Mouse (Mus musculus) left cerebral cortex, postnatal 4 days (tissue): ENCODE data around the gene Slc8a1. TPM values are rescaled to one million over a fixed set of nuclear protein-coding genes. Genes with fewer than 3 reads are reported as not detected.

ENCODE experiments used
- DNase-seq: peaks from one replicate; pipeline ENCODE4 v3.0.0-alpha.2; 2022
- intact Hi-C: fragments of 180-260 bp; cut with DNase I; formaldehyde crosslinking; loops from one replicate; pipeline ENCODE4 v1.15.1; 2025
- total RNA-seq, 2 experiments: library from RNA; stranded (reverse); gene quantifications; 2 replicates each; pipeline ENCODE4 v1.2.3; 2021

Slc8a1 gene
- total RNA-seq, 2 experiments from 2014 or later, result 319 TPM

DNA sequence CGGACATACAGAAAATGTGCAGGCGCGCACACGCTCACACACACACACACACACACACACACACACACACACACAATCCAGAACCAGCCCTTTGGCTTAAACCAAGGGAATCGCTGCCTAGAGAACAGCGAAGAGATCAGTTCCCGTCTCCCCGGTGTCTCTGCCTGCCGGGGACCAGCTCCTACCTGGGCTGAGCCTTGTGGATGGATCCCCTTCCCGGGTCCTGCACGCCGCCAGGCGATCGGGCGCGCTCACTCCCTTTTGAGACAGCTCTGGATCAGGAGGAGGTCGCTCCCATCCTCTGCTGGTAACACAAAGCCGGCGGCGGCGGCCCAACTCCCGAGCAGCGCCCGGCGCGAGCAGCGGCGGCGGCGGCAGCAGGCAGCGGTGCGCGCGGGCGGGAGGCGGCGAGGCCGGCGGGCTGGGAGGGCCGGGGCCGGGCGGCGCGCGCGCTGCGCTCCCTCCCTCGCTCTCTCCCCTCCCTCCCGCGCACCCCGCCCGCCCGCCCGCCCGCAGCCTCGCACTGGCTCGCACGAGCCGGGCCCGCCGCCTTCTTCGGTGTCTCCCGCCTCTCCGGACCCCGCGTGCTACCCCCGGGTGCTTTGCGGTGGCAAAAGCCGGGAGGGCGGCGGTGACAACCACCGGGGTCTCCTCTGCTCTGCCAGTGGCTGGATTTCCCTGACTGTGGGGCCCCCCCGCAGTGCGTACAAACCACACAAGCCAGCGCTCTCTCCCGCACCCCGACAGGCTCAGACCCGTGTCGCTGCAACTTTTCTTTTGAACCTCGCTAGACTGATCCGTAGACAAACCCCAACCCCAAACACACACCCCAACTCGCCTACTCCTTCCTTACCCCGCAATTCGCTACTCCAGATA lies 68.1 kb downstream of the Slc8a1 start:
- DNase-seq, result peak; percentile 64
- intact Hi-C loops, result loop anchor here (10.0 kb wide), 2 partner anchors 475 to 1185 kb away; no protein-coding TSS in a partner anchor

GRCm38 (mm10) chr17:81669062-81669815 lies 68.9 kb downstream of the Slc8a1 start:
- peak; percentile 71 for DNase-seq
- intact Hi-C loops, result loop anchor here (10.0 kb wide), 2 partner anchors 474 to 1186 kb away; no protein-coding TSS in a partner anchor

DNA sequence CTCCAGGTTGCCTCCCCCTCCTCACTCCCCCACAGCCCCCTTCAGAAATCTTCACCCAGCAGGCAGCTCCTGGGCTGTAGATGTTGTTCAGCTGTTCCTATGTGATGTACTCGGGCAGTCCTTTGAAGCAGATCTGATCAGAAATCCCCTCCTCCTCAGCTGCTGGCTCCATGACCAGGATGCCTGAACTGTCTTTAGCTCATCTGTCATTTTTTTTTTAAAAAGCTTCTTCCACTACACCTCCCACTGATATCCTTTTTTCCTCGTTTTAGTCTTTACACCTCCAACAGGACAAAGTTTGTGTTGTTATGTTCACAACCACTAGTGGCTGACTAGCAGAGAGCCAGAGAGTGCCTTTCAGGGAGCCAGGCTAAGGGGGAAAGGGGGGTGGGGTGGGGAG lies 69.7 kb downstream of the Slc8a1 start:
- no peak for DNase-seq
- intact Hi-C loops, result loop anchor here (10.0 kb wide), 2 partner anchors 474 to 1186 kb away; no protein-coding TSS in a partner anchor

DNA sequence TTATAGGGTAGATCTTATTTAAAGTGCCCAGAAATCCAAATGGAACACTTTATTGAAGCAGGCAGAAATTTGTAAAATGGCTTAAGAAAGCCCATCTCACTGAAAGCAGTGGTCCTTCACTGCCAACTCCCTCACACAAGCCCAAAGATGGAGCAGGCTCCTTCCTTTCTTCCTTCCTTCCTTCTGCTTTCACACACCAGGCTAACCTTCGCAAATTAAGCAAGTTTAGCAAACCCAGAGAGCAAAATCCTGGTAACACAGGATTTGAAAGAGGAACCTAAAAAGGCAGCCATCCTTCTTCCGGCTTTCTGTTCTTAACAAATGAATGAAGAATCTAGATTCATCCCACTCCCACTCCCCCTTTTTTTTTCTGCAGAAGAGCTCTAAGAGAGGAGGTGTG lies 70.2 kb downstream of the Slc8a1 start:
- no peak for DNase-seq
- intact Hi-C loops, result loop anchor here (10.0 kb wide), 2 partner anchors 473 to 1187 kb away; no protein-coding TSS in a partner anchor

GRCm38 (mm10) chr17:81666551-81666950 lies 71.6 kb downstream of the Slc8a1 start:
- intact Hi-C loops, result loop anchor here (10.0 kb wide), 2 partner anchors 472 to 1188 kb away; no protein-coding TSS in a partner anchor
- no peak for DNase-seq

DNA sequence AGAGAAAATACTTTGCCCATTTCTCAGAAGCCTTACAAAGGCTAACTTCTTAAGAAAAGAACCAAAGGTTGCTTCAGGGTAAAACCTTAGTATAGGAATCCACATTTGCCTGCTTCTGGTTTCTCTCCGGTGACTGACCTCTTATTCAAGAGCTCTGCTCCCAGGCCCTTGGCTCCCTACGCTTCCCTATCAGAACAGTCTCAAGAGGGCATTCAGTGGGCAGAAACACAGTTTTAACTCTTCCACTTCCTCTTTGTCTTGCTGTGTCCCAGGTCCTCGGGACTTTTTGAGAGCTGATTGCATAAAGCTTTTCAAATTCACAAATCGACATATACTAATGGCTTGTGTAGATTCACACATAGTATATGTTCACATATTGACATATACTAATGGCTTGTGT lies 73.3 kb downstream of the Slc8a1 start:
- intact Hi-C loops, result loop anchor here (10.0 kb wide), 2 partner anchors 470 to 1190 kb away; no protein-coding TSS in a partner anchor
- DNase-seq, result no peak

DNA sequence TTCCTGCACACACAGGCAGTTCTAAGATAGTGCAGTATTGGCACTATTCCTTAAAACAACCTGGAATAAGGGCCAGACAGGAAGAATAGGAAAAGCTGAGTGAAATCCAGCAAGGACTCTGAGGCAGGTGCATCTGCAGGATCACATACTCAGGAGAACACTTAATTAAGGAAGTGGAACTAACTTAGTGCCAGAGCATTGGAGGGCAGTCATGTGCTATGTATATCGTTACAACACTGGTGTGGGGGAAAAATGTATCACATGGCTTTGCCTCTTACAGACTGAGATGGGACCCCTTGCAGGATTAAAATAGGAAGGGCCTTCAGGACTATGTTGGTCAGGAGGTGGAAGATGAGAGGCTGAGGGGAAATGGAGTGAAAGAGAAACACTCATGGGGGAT lies 80.3 kb downstream of the Slc8a1 start:
- intact Hi-C loops, result no loop called here

GRCm38 (mm10) chr17:81654548-81654947 lies 83.6 kb downstream of the Slc8a1 start:
- intact Hi-C loops, result no loop called here
- DNase-seq, result no peak

More for the DNA sequence above, 80.3 kb downstream of the Slc8a1 start:
- DNase-seq, result no peak

DNA sequence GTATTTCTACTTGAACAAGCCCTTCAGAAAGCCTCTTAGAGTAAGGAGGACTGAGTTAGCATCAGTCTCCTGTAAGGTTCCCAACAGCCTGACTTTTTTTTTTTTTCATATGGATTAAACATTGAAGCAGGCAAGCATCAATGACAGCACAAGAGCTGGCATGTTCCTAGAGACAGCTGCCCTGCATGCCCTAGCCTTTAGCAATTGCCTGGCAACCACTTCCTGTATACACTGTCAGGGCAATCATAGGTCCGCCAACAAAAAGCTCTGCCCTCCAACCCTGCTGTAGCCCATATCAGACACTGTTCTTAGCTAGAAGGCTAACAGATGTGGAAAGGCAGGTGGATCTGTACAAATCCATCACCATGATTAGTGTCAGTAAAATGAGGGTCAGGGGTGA lies 85.2 kb downstream of the Slc8a1 start:
- intact Hi-C loops, result no loop called here

GRCm38 (mm10) chr17:81636822-81637221 lies 101.4 kb downstream of the Slc8a1 start:
- intact Hi-C loops, result no loop called here
- no peak for DNase-seq

More for the DNA sequence above, 85.2 kb downstream of the Slc8a1 start:
- peak; percentile 13 for DNase-seq

DNA sequence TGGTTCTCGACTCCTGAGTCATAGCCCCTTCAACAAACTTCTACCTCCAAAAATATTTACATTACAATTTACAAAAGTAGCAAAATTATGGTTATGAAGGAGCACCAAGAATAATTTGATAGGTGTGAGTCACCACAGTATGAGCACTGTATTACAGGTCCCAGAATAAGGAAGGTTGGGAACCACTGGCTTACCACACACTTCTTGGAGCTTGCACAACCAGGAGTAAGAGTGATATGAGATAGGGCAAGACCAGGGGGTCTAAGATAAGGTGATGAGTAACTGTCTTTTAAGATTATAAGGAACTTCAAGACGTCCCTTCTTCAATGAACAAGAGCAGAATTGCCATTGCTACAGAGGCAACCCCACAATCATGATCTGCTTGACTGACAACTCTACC lies 107.7 kb downstream of the Slc8a1 start:
- DNase-seq, result no peak
- intact Hi-C loops, result no loop called here

- peak; percentile 48 for DNase-seq
- intact Hi-C loops, result no loop called here
These were observed 117.0 kb downstream of the Slc8a1 start for GRCm38 (mm10) chr17:81621188-81621644.

DNA sequence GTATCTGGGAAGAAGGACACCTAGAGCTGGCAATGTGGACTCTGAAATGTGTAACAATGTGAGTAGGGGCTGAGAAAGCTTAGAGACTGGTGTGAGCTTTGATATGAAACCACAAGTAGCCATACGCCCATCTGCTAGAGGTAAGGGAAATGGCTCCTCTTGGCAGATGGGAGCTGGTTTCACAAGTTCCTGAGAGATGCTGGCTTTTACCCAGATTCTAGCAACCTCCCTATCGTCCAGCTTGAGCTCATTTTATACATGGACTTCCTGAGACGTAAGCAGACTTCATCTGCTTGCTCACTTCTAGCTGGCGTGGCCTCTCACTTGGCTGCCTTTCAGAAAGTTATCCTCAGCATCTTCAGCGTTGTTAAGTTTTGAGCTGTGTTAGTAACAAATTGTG lies 119.7 kb downstream of the Slc8a1 start:
- intact Hi-C loops, result no loop called here
- peak; percentile 9 for DNase-seq

- DNase-seq, result no peak
- intact Hi-C loops, result no loop called here
These were observed 121.9 kb downstream of the Slc8a1 start for GRCm38 (mm10) chr17:81616326-81616725.

- no peak for DNase-seq
- intact Hi-C loops, result no loop called here
These were observed 122.8 kb downstream of the Slc8a1 start for GRCm38 (mm10) chr17:81615391-81615790.

DNA sequence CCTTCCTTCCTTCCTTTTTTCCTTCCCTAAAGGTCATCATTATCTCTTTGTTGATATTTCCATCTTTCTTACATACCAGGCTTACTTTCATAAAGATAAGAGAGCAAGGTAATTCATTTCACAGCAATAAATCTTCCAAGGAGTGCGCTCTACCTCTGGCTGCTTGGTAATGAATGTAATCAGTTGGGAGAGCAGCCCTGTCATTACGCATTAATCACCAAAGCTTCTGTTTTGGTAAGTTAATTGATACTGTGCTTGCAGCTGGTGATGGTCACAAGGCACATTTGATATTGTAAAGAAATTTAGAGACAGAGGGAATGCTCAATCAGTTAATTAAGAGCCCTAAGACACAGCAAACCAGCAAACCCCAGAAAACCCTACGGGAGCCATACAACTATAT lies 130.7 kb downstream of the Slc8a1 start:
- intact Hi-C loops, result no loop called here
- DNase-seq, result no peak

DNA sequence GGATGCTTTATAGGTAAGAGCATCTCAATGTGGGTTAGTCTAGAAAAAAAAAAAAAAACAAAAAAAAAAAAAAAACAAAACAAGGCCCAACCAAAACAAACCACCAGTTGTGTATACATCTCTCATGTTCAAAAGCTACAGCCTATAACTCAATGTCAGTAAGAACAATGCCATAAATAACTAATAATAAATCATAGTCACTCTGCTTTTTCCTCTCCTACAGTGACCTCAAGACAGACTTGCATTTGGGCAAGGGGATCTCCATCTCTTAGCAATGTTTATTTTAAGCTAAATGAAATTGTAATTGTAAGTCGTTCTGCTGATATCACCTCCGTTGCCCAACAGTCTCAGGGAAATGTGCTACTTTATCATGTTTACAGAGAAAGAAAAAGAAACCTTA lies 132.1 kb downstream of the Slc8a1 start:
- no peak for DNase-seq
- intact Hi-C loops, result no loop called here

DNA sequence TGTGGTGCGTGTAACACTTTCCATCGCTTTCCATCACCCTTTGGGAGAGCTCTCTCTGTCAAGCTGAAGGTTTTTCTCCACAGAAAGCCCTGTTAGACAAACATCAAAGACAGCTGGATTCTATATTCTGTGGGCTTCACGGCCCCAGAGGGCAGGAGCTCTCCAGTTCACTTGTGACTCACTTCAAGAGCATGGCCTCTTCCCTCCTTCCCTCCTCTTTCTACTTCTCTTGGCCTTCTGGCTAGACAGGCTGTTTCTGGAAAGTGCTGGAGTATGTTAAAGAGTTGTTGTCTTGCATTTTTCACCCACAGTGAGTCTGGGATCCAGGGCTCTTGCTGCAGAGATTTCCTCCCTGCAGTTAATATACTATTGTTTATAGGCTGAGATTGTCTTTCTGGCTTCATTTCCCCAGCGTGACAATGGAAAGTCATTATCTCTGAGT lies 132.9 kb downstream of the Slc8a1 start:
- intact Hi-C loops, result no loop called here
- no peak for DNase-seq

- no peak for DNase-seq
- intact Hi-C loops, result no loop called here
These were observed 139.1 kb downstream of the Slc8a1 start for GRCm38 (mm10) chr17:81599072-81599471.

GRCm38 (mm10) chr17:81589791-81590190 lies 148.4 kb downstream of the Slc8a1 start:
- intact Hi-C loops, result no loop called here
- no peak for DNase-seq

- no peak for DNase-seq
These were observed 151.4 kb downstream of the Slc8a1 start for GRCm38 (mm10) chr17:81586759-81587158.

More at GRCm38 (mm10) chr17:81586759-81587158, 151.4 kb downstream of the Slc8a1 start:
- intact Hi-C loops, result no loop called here
